Mouse (Mus musculus): ENCODE measurements around the gene Mum1.

Mum1 gene

GRCm38 (mm10) chr10:80226416-80227165 is at the start of gene Mum1:
Gene Mum1 (plus strand): TSS chr10:80226434.
- peak; percentile 100 for DNase-seq

GRCm38 (mm10) chr10:80177441-80178279 is 48.6 kb upstream of the Mum1 start:
- no peak for DNase-seq

GRCm38 (mm10) chr10:80179068-80180051 is 46.9 kb upstream of the Mum1 start, which contains the start of gene Efna2:
Gene Efna2 (plus strand): TSS chr10:80179482.
- DNase-seq: peak; percentile 92

- DNase-seq: no peak
Measured at GRCm38 (mm10) chr10:80180288-80180687, 45.9 kb upstream of the Mum1 start.

GRCm38 (mm10) chr10:80180823-80181222 is 45.4 kb upstream of the Mum1 start:
- DNase-seq: no peak

GRCm38 (mm10) chr10:80182547-80182946 is 43.7 kb upstream of the Mum1 start:
- no peak for DNase-seq

- DNase-seq: no peak
Measured at GRCm38 (mm10) chr10:80186649-80187048, 39.6 kb upstream of the Mum1 start.

- DNase-seq: no peak
Measured at GRCm38 (mm10) chr10:80187739-80188138, 38.5 kb upstream of the Mum1 start.

- no peak for DNase-seq
Measured at GRCm38 (mm10) chr10:80188453-80189024, 37.7 kb upstream of the Mum1 start.

GRCm38 (mm10) chr10:80189999-80190398 is 36.2 kb upstream of the Mum1 start:
- DNase-seq: peak; percentile 66

GRCm38 (mm10) chr10:80190491-80191051 is 35.7 kb upstream of the Mum1 start:
- peak; percentile 79 for DNase-seq

GRCm38 (mm10) chr10:80193976-80194375 is 32.3 kb upstream of the Mum1 start:
- DNase-seq: no peak

- DNase-seq: no peak
Measured at GRCm38 (mm10) chr10:80194441-80194840, 31.8 kb upstream of the Mum1 start.

- DNase-seq: no peak
Measured at GRCm38 (mm10) chr10:80196167-80196566, 30.1 kb upstream of the Mum1 start.

- DNase-seq: no peak
Measured at GRCm38 (mm10) chr10:80196778-80197581, 29.3 kb upstream of the Mum1 start.

GRCm38 (mm10) chr10:80199440-80200008 is 26.7 kb upstream of the Mum1 start:
- peak; percentile 93 for DNase-seq

GRCm38 (mm10) chr10:80200485-80200884 is 25.7 kb upstream of the Mum1 start:
- DNase-seq: no peak

GRCm38 (mm10) chr10:80204055-80204454 is 22.2 kb upstream of the Mum1 start:
- DNase-seq: no peak

GRCm38 (mm10) chr10:80207201-80207600 is 19.0 kb upstream of the Mum1 start:
- no peak for DNase-seq

GRCm38 (mm10) chr10:80207676-80208075 is 18.6 kb upstream of the Mum1 start:
- no peak for DNase-seq

- DNase-seq: no peak
Measured at GRCm38 (mm10) chr10:80208248-80208647, 18.0 kb upstream of the Mum1 start.

Data from embryo, embryonic 11 days (tissue).